Mouse (Mus musculus) lung, adult 2 months (tissue): ENCODE measurements around the gene S100a4.

Experiments used
- CTCF ChIP-seq: fragments of 200-500 bp; IDR thresholded peaks from 2 replicates; pipeline ENCODE4 v1.5.1; 2011; ENCODE audit warnings: mild to moderate bottlenecking, low read length, control low read depth; ENCODE audit not compliant: insufficient read depth
- POLR2A ChIP-seq: fragments of 200-500 bp; IDR thresholded peaks from 2 replicates; pipeline ENCODE4 v1.6.1; 2011; ENCODE audit warnings: low read depth, mild to moderate bottlenecking, control low read depth, low read length, borderline replicate concordance; ENCODE audit errors: extremely low read depth

- TF ChIP-seq POLR2A: no peak
- TF ChIP-seq CTCF: no peak
These were observed 20.0 kb downstream of the S100a4 start for GRCm38 (mm10) chr3:90623435-90624071.
